Mouse (Mus musculus) forebrain, embryonic 15.5 days (tissue): ENCODE results near the gene Gm9817. TPM values are rescaled to one million over a fixed set of nuclear protein-coding genes. Genes with fewer than 3 reads are reported as not detected.

ENCODE experiments used
- ATAC-seq: fragments of 200-750 bp; cut with Nextera tagmentation; replicated peaks from 2 replicates; pipeline ENCODE4 v1.8.0; 2017; ENCODE audit warnings: mild to moderate bottlenecking, moderate TSS enrichment, moderate library complexity
- H3K27ac ChIP-seq: fragments of 300-500 bp; sonication (generic); replicated peaks from 2 replicates; pipeline ENCODE4 v1.5.1; 2015; ENCODE audit warnings: mild to moderate bottlenecking, inconsistent platforms
- H3K27me3 ChIP-seq: fragments of 300-500 bp; sonication (generic); 2 replicates; pipeline ENCODE4 v1.6.1; 2015; ENCODE audit warnings: inconsistent platforms
- H3K36me3 ChIP-seq: fragments of 300-500 bp; sonication (generic); 2 replicates; pipeline ENCODE4 v1.6.1; 2015; ENCODE audit warnings: mild to moderate bottlenecking, inconsistent platforms
- H3K4me1 ChIP-seq: fragments of 300-500 bp; sonication (generic); 2 replicates; pipeline ENCODE4 v1.6.1; 2015; ENCODE audit warnings: inconsistent platforms
- H3K4me2 ChIP-seq: fragments of 300-500 bp; sonication (generic); replicated peaks from 2 replicates; pipeline ENCODE4 v1.6.1; 2015; ENCODE audit warnings: mild to moderate bottlenecking, inconsistent platforms
- H3K4me3 ChIP-seq: fragments of 300-500 bp; sonication (generic); 2 replicates; pipeline ENCODE4 v1.5.1; 2015; ENCODE audit warnings: mild to moderate bottlenecking, inconsistent platforms
- H3K9ac ChIP-seq: fragments of 300-500 bp; sonication (generic); replicated peaks from 2 replicates; pipeline ENCODE4 v1.6.1; 2015; ENCODE audit warnings: mild to moderate bottlenecking, inconsistent platforms
- H3K9me3 ChIP-seq: fragments of 300-500 bp; sonication (generic); 2 replicates; pipeline ENCODE4 v1.6.1; 2016; ENCODE audit warnings: inconsistent platforms
- WGBS: fragments of 180-500 bp; shearing (Covaris S2); methylation state at CpG from one replicate; pipeline ENCODE4 v1.1.7; 2015; ENCODE audit warnings: mixed read lengths; 5-methylcytosine and 5-hydroxymethylcytosine counted together
- polyA plus RNA-seq: library from polyadenylated mRNA; unstranded; fragments of >200 nt; fragmentation: Nextera tagmentation; extraction: Ambion mirVana; gene quantifications from 2 replicates; pipeline ENCODE4 v1.2.1, GENCODE M21; 2015

Gm9817 gene
- polyA plus RNA-seq, 1 experiment from 2014 or later = not detected

- Histone ChIP-seq H3K36me3 (no peaks in the 10 kb centered on the region), H3K27me3 (no peaks in the 10 kb centered on the region), H3K9ac (no peak overlapping the region), H3K4me3 (no peak overlapping the region), H3K4me2 (no peak overlapping the region), H3K9me3 (no peaks in the 10 kb centered on the region), H3K4me1 (no peaks in the 10 kb centered on the region), H3K27ac (no peak overlapping the region)
- 86% methylated on average over 9 of the region's 9 CpGs for WGBS
- no peak for ATAC-seq
These were observed 16.5 kb downstream of the Gm9817 start for GRCm38 (mm10) chr13:45095028-45095427.

DNA sequence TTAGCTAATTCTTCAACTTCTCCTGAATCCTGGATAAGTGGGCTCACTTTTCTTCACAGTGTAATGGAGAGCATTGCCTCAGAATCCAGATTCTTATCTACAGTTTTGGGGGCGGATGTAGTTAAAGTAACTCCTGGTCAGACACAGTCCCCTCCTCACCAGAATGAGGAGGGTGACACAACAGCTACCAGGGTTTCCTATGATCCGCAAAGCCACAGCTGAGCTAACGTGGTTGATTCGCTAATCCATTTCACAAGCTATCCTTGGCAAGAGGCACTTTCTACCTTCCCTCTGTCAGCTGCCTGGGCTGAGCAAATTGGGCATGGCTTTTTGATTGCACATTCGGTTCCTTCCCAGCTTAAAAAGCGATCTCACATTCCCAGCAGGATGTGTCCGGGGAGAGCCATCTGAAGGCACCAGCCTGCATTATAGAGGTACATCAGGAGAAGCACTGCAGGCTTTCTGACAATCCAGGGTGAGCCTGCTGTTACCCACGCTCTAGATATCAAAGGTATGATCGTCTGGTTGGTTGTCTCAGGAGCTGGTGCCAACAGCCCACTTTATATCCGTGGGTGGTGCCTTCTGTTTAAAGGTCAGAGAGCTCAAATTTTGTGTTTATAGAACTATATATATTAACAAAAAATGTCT is 21.2 kb downstream of the Gm9817 start:
- ATAC-seq = no peak
- H3K9ac ChIP-seq = no peak overlapping the region
- no peaks in the 10 kb centered on the region for H3K9me3 ChIP-seq
- no peaks in the 10 kb centered on the region for H3K4me1 ChIP-seq
- H3K4me2 ChIP-seq = no peak overlapping the region
- H3K4me3 ChIP-seq = no peak overlapping the region
- H3K36me3 ChIP-seq = no peaks in the 10 kb centered on the region
- no peaks in the 10 kb centered on the region for H3K27me3 ChIP-seq
- no peak overlapping the region for H3K27ac ChIP-seq
- 78% methylated on average over 10 of the region's 10 CpGs for WGBS

DNA sequence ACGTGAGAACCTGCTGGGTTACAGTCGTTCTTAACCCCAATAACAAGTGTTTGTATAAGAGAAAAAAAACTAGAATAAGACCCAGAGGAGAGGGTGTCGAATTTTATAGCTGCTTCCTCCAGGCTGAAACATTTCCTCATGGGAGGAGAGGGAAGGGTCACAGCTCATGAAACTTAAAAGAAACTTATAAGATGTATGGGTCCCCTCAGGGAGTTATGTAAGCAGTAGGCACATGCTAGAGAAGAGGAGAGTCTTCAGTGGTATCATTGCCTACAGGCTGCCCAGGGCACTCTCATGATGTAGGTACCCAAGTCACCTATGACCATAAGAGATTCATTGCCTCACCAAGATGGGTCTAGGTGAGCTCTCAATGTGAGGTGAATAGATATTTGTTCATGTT is 28.0 kb downstream of the Gm9817 start:
- Histone ChIP-seq H3K4me2 (no peak overlapping the region), H3K27me3 (no peaks in the 10 kb centered on the region), H3K9ac (no peak overlapping the region), H3K4me3 (no peak overlapping the region), H3K27ac (no peak overlapping the region), H3K9me3 (no peaks in the 10 kb centered on the region), H3K36me3 (no peaks in the 10 kb centered on the region), H3K4me1 (no peaks in the 10 kb centered on the region)
- 81% methylated on average over 3 of the region's 3 CpGs for WGBS
- ATAC-seq = no peak

DNA sequence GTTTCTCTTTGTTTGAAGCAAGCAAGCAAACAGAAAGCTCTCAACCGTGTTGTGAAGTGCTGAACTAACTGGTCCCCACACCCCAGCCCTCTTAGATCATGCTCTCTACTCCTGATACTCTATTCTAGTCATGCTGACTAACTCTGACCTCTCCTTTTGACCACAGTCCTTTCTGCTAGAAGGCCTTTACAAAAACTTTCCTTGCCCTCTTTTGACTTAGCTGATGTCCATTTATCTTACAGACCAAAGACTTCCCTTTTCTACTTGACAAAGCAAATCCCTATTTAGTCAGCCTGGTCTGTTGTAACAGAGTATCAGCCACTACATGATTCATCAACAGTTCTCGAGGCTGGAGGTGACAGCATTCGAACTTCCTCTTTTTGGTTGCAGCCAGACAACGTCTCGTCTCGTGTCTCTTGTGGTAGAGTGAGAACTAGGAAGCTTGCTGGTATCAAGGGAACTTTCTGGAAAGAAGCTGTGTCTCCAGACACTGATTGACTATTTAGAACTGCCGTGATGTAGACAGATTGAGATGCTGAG is 30.4 kb downstream of the Gm9817 start:
- no peaks in the 10 kb centered on the region for H3K36me3 ChIP-seq
- no peak for ATAC-seq
- H3K27ac ChIP-seq = no peak overlapping the region
- H3K4me2 ChIP-seq = no peak overlapping the region
- no peak overlapping the region for H3K9ac ChIP-seq
- 44% methylated on average over 7 of the region's 7 CpGs for WGBS
- no peaks in the 10 kb centered on the region for H3K27me3 ChIP-seq
- H3K9me3 ChIP-seq = no peaks in the 10 kb centered on the region
- H3K4me1 ChIP-seq = no peaks in the 10 kb centered on the region
- no peak overlapping the region for H3K4me3 ChIP-seq

GRCm38 (mm10) chr13:45118375-45118774 is 39.9 kb downstream of the Gm9817 start:
- H3K4me2 ChIP-seq = no peak overlapping the region
- H3K4me3 ChIP-seq = no peak overlapping the region
- 92% methylated on average over 5 of the region's 5 CpGs for WGBS
- H3K9ac ChIP-seq = no peak overlapping the region
- H3K27ac ChIP-seq = no peak overlapping the region
- no peaks in the 10 kb centered on the region for H3K27me3 ChIP-seq
- ATAC-seq = no peak
- H3K9me3 ChIP-seq = no peaks in the 10 kb centered on the region
- no peaks in the 10 kb centered on the region for H3K4me1 ChIP-seq
- H3K36me3 ChIP-seq = no peaks in the 10 kb centered on the region

- Histone ChIP-seq H3K36me3 (no peaks in the 10 kb centered on the region), H3K9me3 (no peaks in the 10 kb centered on the region), H3K4me3 (no peak overlapping the region), H3K4me1 (no peaks in the 10 kb centered on the region), H3K27me3 (no peaks in the 10 kb centered on the region), H3K4me2 (no peak overlapping the region), H3K9ac (no peak overlapping the region), H3K27ac (no peak overlapping the region)
- 76% methylated on average over 3 of the region's 3 CpGs for WGBS
- no peak for ATAC-seq
These were observed 40.3 kb downstream of the Gm9817 start for GRCm38 (mm10) chr13:45118822-45119221.

Other genes with a start within 250 kb of the Gm9817 start
- 107 and 113 TPM in 2 replicates for gene Dtnbp1, start 76.5 kb upstream of the Gm9817 start, polyA plus RNA-seq